Mouse (Mus musculus) olfactory bulb, adult 2 months (tissue): ENCODE measurements around the gene Smlr1.

ENCODE experiments used
- CTCF ChIP-seq: fragments of 200-500 bp; IDR thresholded peaks from 2 replicates; pipeline ENCODE4 v1.5.1; 2012; ENCODE audit warnings: low read depth, mild to moderate bottlenecking, low read length, moderate library complexity; ENCODE audit not compliant: insufficient read depth
- POLR2A ChIP-seq: fragments of 200-500 bp; IDR thresholded peaks from 2 replicates; pipeline ENCODE4 v1.6.1; 2012; ENCODE audit warnings: mild to moderate bottlenecking, low read depth, low read length, moderate library complexity; ENCODE audit not compliant: insufficient read depth

DNA sequence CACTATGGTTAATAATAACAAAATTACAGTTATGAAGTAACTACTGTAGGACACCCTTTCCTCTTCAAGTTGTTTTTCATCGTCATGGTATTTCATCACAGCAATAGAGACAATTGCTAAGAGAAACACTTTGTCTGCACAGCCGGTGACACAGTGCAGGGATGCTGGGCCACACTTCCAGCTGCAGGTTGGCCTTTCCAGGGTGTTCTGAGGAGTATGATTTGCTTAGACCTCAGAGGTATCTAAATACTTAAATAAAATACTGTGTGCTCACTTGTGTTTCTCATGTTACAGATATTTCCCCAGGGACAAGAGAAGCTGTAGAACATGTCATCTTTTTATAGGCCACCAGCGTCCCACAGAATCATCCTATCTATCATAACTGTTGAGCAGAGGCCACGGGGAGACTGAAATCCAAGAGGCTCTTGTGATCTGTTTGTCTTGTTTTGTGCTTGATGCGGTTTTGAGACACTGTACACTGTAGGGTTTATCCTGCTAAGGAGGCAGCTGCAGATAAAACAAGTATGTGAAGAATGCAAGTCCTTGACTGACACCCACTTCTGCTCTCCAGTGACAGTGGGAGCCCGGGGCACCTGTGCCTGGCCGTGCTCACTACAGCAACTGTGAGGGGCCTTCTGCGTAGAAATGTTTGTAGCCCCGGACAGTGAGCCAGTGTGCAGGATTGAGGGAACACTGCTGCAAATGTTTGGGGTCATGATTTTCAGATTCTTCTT is 2.4 kb downstream of the Smlr1 start:
- TF ChIP-seq CTCF (no peak), POLR2A (no peak)
